Mouse (Mus musculus) T-helper 1 cell (primary cell): ENCODE results near the gene Pde11a.

Experiments used
- in situ Hi-C: fragments of 300-600 bp; cut with MboI, MseI; formaldehyde crosslinking; loops from one replicate; pipeline ENCODE4 v1.15.1; 2025; ENCODE audit warnings: high pct_unique_total_duplicates

The Pde11a gene

GRCm38 (mm10) chr2:76215219-76215618 is 123.4 kb downstream of the Pde11a start:
- in situ Hi-C loops, result no loop called here

- in situ Hi-C loops, result no loop called here
Observed at GRCm38 (mm10) chr2:76185126-76185525, 153.4 kb downstream of the Pde11a start.

GRCm38 (mm10) chr2:76162822-76163221 is 175.8 kb downstream of the Pde11a start:
- in situ Hi-C loops, result no loop called here

- in situ Hi-C loops, result no loop called here
Observed at GRCm38 (mm10) chr2:76158973-76159372, 179.6 kb downstream of the Pde11a start.

GRCm38 (mm10) chr2:76141136-76141535 is 197.4 kb downstream of the Pde11a start:
- in situ Hi-C loops, result no loop called here

- in situ Hi-C loops, result no loop called here
Observed at GRCm38 (mm10) chr2:76132983-76133382, 205.6 kb downstream of the Pde11a start.

- in situ Hi-C loops, result loop anchor here (5.0 kb wide), 1 partner anchor 207 kb away; the partner anchor contains the start of gene Pde11a
Observed at GRCm38 (mm10) chr2:76129933-76130627, 208.5 kb downstream of the Pde11a start.

- in situ Hi-C loops, result loop anchor here (5.0 kb wide), 1 partner anchor 208 kb away; the partner anchor contains the start of gene Pde11a
Observed at GRCm38 (mm10) chr2:76129058-76129437, 209.5 kb downstream of the Pde11a start.

- in situ Hi-C loops, result loop anchor here (5.0 kb wide), 1 partner anchor 209 kb away; the partner anchor contains the start of gene Pde11a
Observed at GRCm38 (mm10) chr2:76128105-76129057, 210.2 kb downstream of the Pde11a start.

GRCm38 (mm10) chr2:76126651-76127050 is 211.9 kb downstream of the Pde11a start:
- in situ Hi-C loops, result loop anchor here (5.0 kb wide), 1 partner anchor 211 kb away; the partner anchor contains the start of gene Pde11a

GRCm38 (mm10) chr2:76124821-76125220 is 213.8 kb downstream of the Pde11a start:
- in situ Hi-C loops, result loop anchor here (5.0 kb wide), 1 partner anchor 212 kb away; the partner anchor contains the start of gene Pde11a

- in situ Hi-C loops, result no loop called here
Observed at GRCm38 (mm10) chr2:76122167-76122566, 216.4 kb downstream of the Pde11a start.

GRCm38 (mm10) chr2:76119848-76120247 is 218.7 kb downstream of the Pde11a start:
- in situ Hi-C loops, result no loop called here

GRCm38 (mm10) chr2:76118491-76118890 is 220.1 kb downstream of the Pde11a start:
- in situ Hi-C loops, result no loop called here

GRCm38 (mm10) chr2:76117219-76117618 is 221.4 kb downstream of the Pde11a start:
- in situ Hi-C loops, result no loop called here

- in situ Hi-C loops, result no loop called here
Observed at GRCm38 (mm10) chr2:76115696-76116095, 222.9 kb downstream of the Pde11a start.

GRCm38 (mm10) chr2:76114734-76115133 is 223.8 kb downstream of the Pde11a start:
- in situ Hi-C loops, result no loop called here

- in situ Hi-C loops, result no loop called here
Observed at GRCm38 (mm10) chr2:76109653-76110052, 228.9 kb downstream of the Pde11a start.

- in situ Hi-C loops, result no loop called here
Observed at GRCm38 (mm10) chr2:76101889-76102602, 236.5 kb downstream of the Pde11a start.

GRCm38 (mm10) chr2:76100597-76100996 is 238.0 kb downstream of the Pde11a start:
- in situ Hi-C loops, result no loop called here

- in situ Hi-C loops, result loop anchor here (25.0 kb wide), 1 partner anchor 1063 kb away; no protein-coding TSS in a partner anchor
Observed at GRCm38 (mm10) chr2:76099726-76100347, 238.7 kb downstream of the Pde11a start.
